Mouse (Mus musculus): Measurements from ENCODE around the gene Atf6b. TPM values are rescaled to one million over a fixed set of nuclear protein-coding genes. Genes with fewer than 3 reads are reported as not detected.

Atf6b gene
- polyA plus RNA-seq, 1 experiment from 2014 or later = 94.8 TPM

GRCm38 (mm10) chr17:34681881-34682536 lies 35.1 kb downstream of the Atf6b start:
- H3K9ac ChIP-seq (replicated peaks) = no peak overlapping the region
- WGBS = 69% methylated on average over 11 of the region's 11 CpGs
- peaks cover 54% of the 10 kb centered on the region for H3K27me3 ChIP-seq

GRCm38 (mm10) chr17:34683179-34683578 lies 36.2 kb downstream of the Atf6b start:
- Histone ChIP-seq H3K27me3 (peaks cover 44% of the 10 kb centered on the region), H3K27ac (no peak overlapping the region), H3K36me3 (no peaks in the 10 kb centered on the region), H3K9ac (replicated peaks) (no peak overlapping the region), H3K4me2 (no peak overlapping the region), H3K9me3 (no peaks in the 10 kb centered on the region), H3K4me1 (replicated peaks) (peaks cover 10% of the 10 kb centered on the region; the same call in 1 of the 2 replicates), H3K4me3 (replicated peaks) (no peak overlapping the region)
- no peak for ATAC-seq (ENCODE audit: insufficient number of reproducible peaks, insufficient read depth, low FRiP score, low TSS enrichment, low read depth)
- 83% methylated on average over 8 of the region's 8 CpGs for WGBS

More at GRCm38 (mm10) chr17:34681881-34682536, 35.1 kb downstream of the Atf6b start:
- H3K9me3 ChIP-seq = no peaks in the 10 kb centered on the region
- H3K4me1 ChIP-seq (replicated peaks) = peaks cover 10% of the 10 kb centered on the region; the same call in 1 of the 2 replicates
- ATAC-seq (ENCODE audit: insufficient number of reproducible peaks, insufficient read depth, low FRiP score, low TSS enrichment, low read depth) = no peak
- H3K36me3 ChIP-seq = no peaks in the 10 kb centered on the region
- no peak overlapping the region for H3K27ac ChIP-seq
- no peak overlapping the region for H3K4me3 ChIP-seq (replicated peaks)
- no peak overlapping the region for H3K4me2 ChIP-seq

GRCm38 (mm10) chr17:34683686-34684220 lies 36.8 kb downstream of the Atf6b start:
- H3K36me3 ChIP-seq = no peaks in the 10 kb centered on the region
- H3K4me3 ChIP-seq (replicated peaks) = no peak overlapping the region
- no peaks in the 10 kb centered on the region for H3K9me3 ChIP-seq
- WGBS = 81% methylated on average over 10 of the region's 10 CpGs
- peaks cover 38% of the 10 kb centered on the region for H3K27me3 ChIP-seq
- H3K4me2 ChIP-seq = no peak overlapping the region
- H3K27ac ChIP-seq = no peak overlapping the region
- H3K4me1 ChIP-seq (replicated peaks) = peaks cover 10% of the 10 kb centered on the region; the same call in 1 of the 2 replicates
- H3K9ac ChIP-seq (replicated peaks) = no peak overlapping the region
- ATAC-seq (ENCODE audit: insufficient number of reproducible peaks, insufficient read depth, low FRiP score, low TSS enrichment, low read depth) = no peak

GRCm38 (mm10) chr17:34684253-34684893 lies 37.4 kb downstream of the Atf6b start:
- Histone ChIP-seq H3K4me2 (no peak overlapping the region), H3K9ac (replicated peaks) (no peak overlapping the region), H3K27ac (no peak overlapping the region), H3K36me3 (no peaks in the 10 kb centered on the region), H3K4me1 (replicated peaks) (peaks cover 10% of the 10 kb centered on the region; the same call in 1 of the 2 replicates), H3K4me3 (replicated peaks) (no peak overlapping the region), H3K9me3 (no peaks in the 10 kb centered on the region), H3K27me3 (peaks cover 32% of the 10 kb centered on the region)
- ATAC-seq (ENCODE audit: insufficient number of reproducible peaks, insufficient read depth, low FRiP score, low TSS enrichment, low read depth) = no peak
- 66% methylated on average over 9 of the region's 9 CpGs for WGBS

DNA sequence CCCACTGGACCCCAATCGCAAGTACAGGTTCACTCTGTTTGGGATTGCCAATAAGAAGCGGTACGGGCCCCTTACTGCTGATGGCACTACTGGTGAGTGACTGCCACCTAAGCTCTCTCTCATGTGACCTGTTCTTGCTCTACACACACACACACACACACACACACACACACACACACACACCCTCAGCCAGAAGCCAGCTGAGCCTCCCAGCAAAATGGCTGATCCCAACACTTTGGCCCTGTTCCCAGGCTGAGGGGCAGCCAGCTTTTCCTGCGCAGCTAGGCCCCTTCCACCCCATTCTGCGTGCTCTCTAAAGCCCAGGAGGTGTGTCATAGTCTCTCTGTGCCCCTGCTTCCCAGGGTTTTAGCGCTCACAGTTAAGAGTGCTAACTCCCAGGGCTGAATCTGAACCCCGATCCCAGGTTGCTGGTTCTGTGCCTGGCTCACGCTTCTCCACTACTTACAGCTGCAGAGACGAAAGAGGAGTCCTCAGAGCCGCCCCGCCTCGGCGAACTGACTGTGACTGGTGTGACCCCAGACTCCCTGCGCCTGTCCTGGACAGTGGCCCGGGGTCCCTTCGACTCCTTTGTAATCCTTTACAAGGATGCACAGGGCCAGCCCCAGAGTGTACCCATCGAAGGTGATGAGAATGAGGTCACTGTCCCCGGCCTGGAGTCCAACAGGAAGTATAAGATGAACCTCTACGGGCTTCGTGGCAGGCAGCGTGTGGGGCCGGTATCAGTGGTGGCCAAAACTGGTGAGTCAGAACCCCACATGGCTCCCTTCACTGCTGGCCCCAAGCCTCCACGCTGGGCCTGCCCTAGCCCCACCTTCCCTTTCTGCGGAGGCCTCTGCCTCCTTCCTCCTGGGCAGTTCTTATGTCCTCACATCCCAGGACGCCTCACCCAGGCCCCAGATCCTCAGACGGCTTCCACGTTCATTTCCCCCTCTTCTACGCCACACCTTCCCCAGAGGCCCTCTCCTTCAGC lies 38.5 kb downstream of the Atf6b start:
- H3K4me1 ChIP-seq (replicated peaks) = peaks cover 10% of the 10 kb centered on the region; the same call in 1 of the 2 replicates
- WGBS = 85% methylated on average over 28 of the region's 28 CpGs
- ATAC-seq (ENCODE audit: insufficient number of reproducible peaks, insufficient read depth, low FRiP score, low TSS enrichment, low read depth) = no peak

DNA sequence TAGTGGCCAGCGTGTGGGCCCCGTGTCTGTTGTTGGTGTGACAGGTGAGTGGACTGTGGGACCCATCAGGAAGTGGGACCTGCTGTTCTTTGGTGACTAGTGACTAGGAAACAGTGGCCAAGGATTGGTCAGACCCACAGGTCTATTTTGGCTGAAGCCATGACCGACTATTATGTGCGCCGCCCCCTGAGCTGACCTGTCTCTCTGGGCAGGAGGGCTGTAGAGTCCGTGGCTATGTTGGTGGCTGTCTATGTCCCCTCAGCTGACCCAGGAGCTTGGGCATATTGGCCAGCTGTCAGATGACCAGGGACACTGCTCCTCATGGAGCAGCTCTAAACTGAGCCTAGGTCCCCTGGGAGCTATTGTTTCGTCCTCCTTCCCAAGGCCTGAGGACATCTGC lies 41.9 kb downstream of the Atf6b start:
- Histone ChIP-seq H3K27me3 (0 out of 2 replicates have a peak, but pooled peaks cover 5% of the 10 kb centered on the region), H3K36me3 (no peaks in the 10 kb centered on the region), H3K9me3 (no peaks in the 10 kb centered on the region), H3K4me2 (no peak overlapping the region), H3K9ac (replicated peaks) (no peak overlapping the region), H3K4me1 (replicated peaks) (peaks cover 7% of the 10 kb centered on the region; the same call in 1 of the 2 replicates), H3K27ac (no peak overlapping the region), H3K4me3 (replicated peaks) (no peak overlapping the region)
- ATAC-seq (ENCODE audit: insufficient number of reproducible peaks, insufficient read depth, low FRiP score, low TSS enrichment, low read depth) = no peak
- 93% methylated on average over 7 of the region's 7 CpGs for WGBS

More for the DNA sequence above, 38.5 kb downstream of the Atf6b start:
- Histone ChIP-seq H3K9me3 (no peaks in the 10 kb centered on the region), H3K27ac (no peak overlapping the region), H3K4me3 (replicated peaks) (no peak overlapping the region), H3K27me3 (peaks cover 21% of the 10 kb centered on the region), H3K4me2 (no peak overlapping the region), H3K36me3 (no peaks in the 10 kb centered on the region), H3K9ac (replicated peaks) (0 out of 2 replicates have a peak overlapping the region, but pooled peaks have one; percentile 18)

GRCm38 (mm10) chr17:34690458-34690857 lies 43.5 kb downstream of the Atf6b start:
- Histone ChIP-seq H3K9ac (replicated peaks) (no peak overlapping the region), H3K9me3 (no peaks in the 10 kb centered on the region), H3K36me3 (no peaks in the 10 kb centered on the region), H3K27me3 (0 out of 2 replicates have a peak, but pooled peaks cover 5% of the 10 kb centered on the region), H3K27ac (no peak overlapping the region), H3K4me3 (replicated peaks) (no peak overlapping the region), H3K4me2 (no peak overlapping the region), H3K4me1 (replicated peaks) (no peaks in the 10 kb centered on the region)
- 66% methylated on average over 4 of the region's 4 CpGs for WGBS
- no peak for ATAC-seq (ENCODE audit: insufficient number of reproducible peaks, insufficient read depth, low FRiP score, low TSS enrichment, low read depth)

GRCm38 (mm10) chr17:34692906-34693305 lies 46.0 kb downstream of the Atf6b start:
- H3K9ac ChIP-seq (replicated peaks) = no peak overlapping the region
- H3K4me2 ChIP-seq = no peak overlapping the region
- H3K36me3 ChIP-seq = no peaks in the 10 kb centered on the region
- H3K27ac ChIP-seq = no peak overlapping the region
- H3K9me3 ChIP-seq = no peaks in the 10 kb centered on the region
- no peak for ATAC-seq (ENCODE audit: insufficient number of reproducible peaks, insufficient read depth, low FRiP score, low TSS enrichment, low read depth)
- 80% methylated on average over 7 of the region's 7 CpGs for WGBS
- H3K27me3 ChIP-seq = no peaks in the 10 kb centered on the region
- no peaks in the 10 kb centered on the region for H3K4me1 ChIP-seq (replicated peaks)
- no peak overlapping the region for H3K4me3 ChIP-seq (replicated peaks)

GRCm38 (mm10) chr17:34699575-34700408 lies 52.8 kb downstream of the Atf6b start:
- Histone ChIP-seq H3K27me3 (0 out of 2 replicates have a peak, but pooled peaks cover 5% of the 10 kb centered on the region), H3K27ac (no peak overlapping the region), H3K36me3 (no peaks in the 10 kb centered on the region), H3K4me1 (replicated peaks) (0 out of 2 replicates have a peak, but pooled peaks cover 5% of the 10 kb centered on the region), H3K4me2 (no peak overlapping the region), H3K9ac (replicated peaks) (no peak overlapping the region), H3K9me3 (no peaks in the 10 kb centered on the region), H3K4me3 (replicated peaks) (no peak overlapping the region)
- WGBS = 47% methylated on average over 14 of the region's 14 CpGs
- ATAC-seq (ENCODE audit: insufficient number of reproducible peaks, insufficient read depth, low FRiP score, low TSS enrichment, low read depth) = no peak

DNA sequence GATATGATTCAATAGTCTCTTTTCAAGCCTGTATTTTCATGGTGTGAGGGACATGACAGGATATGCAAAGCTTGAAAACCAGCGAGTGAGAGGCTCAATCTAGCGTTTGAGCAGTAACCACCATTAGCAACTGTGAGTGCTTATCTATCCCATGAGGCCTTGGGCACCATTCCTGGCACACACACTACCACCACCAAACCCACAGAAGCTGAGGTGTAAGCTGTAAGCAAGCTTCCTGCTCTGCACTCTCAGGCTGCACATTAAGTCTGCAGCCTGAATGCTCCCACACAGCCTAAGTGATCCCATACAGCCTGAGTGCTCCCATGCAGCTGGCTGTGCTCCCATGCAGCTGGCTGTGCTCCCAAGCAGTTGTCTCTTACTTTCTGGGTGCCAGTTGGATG lies 53.7 kb downstream of the Atf6b start:
- Histone ChIP-seq H3K27me3 (0 out of 2 replicates have a peak, but pooled peaks cover 5% of the 10 kb centered on the region), H3K4me1 (replicated peaks) (0 out of 2 replicates have a peak, but pooled peaks cover 5% of the 10 kb centered on the region), H3K9ac (replicated peaks) (no peak overlapping the region), H3K36me3 (no peaks in the 10 kb centered on the region), H3K4me3 (replicated peaks) (no peak overlapping the region), H3K27ac (no peak overlapping the region), H3K9me3 (no peaks in the 10 kb centered on the region), H3K4me2 (no peak overlapping the region)
- ATAC-seq (ENCODE audit: insufficient number of reproducible peaks, insufficient read depth, low FRiP score, low TSS enrichment, low read depth) = no peak
- 71% methylated on average over 2 of the region's 2 CpGs for WGBS
